Mouse (Mus musculus) cerebellum, adult 11-12 months (tissue): ENCODE data around the gene Samd4.

Experiments used
- DNase-seq: peaks from one replicate; pipeline ENCODE4 v3.0.0; 2022

The Samd4 gene

DNA sequence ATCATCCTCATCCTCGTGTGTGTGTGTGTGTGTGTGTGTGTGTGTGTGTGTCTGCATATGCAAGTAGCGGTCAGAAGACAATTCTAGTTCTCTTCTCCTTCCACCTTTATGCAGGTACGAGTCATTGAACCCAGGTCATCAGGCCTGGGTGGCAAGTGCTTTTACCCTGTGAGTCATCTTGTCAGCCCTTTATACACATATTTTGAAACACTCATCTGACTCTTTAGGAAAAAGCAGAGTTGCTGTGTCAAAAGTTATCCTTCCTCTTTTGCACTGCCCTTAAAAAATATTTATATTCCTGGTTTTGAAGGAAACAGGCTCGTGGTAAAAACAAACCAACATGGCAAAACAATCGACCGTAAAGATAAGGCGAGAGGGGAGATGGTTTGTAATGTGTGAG lies 29.8 kb downstream of the Samd4 start:
- no peak for DNase-seq

DNA sequence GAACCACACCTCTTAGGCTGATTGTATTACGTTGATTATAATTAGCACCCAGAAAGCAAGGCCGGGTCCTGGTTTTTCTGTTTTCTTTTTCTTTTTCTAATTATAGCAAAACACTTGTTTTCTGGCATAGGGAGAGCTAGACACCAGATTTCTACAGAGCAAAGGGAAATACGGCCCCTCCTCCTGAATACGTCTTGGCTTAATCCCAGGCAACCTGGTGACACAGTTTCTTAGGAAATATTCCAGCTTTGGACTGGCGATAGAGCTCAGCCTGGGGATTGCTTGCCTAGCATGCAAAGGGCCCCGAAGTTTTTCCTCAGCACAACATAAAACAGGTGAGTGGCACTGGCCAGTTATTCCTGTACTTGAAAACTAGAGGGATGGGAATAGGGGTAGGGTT lies 31.7 kb downstream of the Samd4 start:
- DNase-seq, result peak; percentile 67

DNA sequence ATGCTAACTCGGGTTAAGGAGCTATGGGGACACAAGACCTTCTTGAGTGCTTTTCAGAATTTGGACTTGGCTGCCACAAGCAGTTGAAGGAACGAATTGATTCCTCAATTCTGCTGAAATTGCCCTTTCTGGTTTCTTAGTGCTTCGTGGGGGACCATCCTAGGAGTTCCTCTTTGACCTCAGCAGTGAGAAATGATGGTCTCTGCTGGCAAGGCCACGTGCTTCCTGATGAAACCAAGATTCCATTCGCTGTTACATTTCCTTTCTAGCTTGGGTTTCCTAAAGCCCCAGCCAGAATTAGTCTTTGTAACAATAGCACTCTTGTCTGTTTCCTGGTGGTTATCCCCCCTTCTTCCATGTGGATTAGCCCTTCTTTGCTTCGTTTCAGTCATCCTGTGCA lies 32.9 kb downstream of the Samd4 start:
- no peak for DNase-seq

DNA sequence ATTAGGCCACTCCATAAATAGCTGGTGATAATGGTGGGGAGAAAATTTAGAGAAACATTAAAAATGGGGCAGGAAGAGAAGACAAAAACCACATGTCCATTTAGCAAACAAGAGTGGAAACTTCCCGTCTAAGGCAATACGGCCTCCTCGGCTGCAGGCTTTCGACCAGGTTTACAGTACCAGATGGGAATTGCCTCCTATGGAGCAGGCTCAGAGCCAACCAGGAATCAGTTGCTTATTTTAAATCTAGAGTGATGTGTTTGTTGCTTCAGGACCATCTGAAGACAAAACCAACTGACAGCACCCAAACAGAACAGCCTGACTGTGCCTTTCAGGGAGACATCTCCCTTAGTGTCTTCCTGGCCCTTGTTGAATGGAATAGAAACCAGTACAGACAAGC lies 33.9 kb downstream of the Samd4 start:
- peak; percentile 73 for DNase-seq

DNA sequence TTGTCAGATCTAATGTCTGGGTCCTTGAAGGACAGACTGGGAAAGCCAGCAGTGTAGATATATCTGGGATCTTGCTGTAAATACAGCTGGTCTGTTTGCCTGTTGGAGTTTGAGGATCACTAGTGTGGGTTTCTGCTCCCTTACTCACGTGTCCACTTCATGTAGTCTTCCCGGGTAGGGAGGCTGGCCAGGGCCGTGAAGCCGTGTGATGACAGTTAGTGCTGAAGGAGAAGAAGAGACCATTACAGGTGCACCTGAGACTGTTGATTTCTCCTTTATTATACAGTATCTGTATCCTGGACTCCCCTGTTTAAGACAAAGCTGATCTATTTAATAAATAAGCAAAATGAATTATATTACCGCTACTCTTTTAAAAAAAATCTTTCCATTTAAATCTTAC lies 34.5 kb downstream of the Samd4 start:
- DNase-seq, result no peak

DNA sequence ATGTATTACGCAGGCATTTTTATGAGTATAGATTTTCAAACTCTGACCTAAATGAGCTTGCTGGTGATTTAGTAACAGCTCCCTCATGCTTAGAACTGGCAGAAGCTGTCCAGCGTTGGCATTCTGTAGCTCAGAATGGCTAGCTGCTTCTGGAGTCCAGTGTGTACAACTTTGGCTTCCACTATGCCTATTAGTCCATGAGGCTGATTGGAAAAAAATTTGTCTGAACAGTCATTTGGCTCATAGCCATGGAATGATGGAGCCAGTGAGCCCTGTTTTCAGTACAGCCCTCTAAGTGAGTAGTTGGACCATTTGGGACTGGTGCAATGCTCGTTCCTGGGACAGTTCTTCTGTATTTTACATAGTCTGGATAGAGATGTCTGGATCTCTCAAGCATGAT lies 34.9 kb downstream of the Samd4 start:
- DNase-seq, result no peak

DNA sequence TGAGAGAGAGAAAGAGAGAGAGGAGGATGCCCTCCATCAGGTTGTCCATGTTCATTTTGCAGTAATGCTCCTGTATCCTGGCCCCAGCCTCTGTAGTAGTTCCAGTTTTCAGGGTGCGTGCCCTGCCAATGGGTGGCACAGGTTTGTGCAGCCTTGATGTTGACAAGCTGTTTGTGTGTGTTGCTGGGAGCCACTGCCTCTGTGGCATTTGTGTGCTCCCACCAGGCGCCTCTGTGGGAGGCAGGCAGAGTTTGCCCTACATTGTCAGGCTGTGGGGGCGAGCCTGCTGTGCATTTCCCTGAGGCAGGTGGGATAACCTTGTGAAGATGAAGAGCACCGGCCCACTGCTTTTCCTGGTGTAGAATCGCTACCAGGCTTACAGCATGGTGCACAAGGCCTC lies 37.8 kb downstream of the Samd4 start:
- DNase-seq, result no peak

DNA sequence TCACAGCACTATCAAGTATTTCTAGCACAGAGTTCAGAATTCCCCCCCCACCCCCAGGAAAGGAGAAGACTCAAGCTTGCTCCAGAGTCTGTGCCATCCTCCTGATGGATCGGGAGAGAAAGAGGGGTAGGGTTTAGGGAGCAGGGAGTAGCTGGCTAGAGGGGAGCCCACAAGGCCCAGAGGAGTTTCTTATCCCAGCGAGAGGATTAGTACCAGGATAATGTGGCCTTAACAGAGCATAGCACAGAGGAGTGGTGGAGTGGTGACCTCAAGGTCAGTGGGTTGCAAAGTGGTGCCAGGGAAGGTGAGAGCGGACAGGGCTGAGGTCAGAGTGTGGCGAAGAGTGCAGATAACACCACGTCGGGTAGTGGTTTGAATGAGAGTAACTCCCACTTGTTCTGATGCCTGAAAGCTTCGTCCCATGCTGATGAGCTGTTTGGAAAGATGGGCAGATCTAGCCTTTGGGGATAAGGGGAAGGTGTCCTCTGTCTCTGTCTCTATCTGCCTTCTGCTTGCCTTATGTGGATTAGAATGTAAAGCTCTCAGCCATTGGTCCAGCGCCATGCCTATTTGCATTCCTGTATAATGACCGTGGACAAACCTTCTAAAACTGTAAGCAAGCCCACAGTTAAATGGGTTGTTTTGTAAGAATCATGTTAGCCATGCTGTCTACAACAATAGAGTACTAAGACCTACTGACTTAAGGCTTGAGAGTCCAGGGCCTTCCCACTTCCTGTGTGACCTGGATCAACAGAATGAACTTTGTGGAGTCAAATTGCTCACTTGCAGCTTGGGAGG lies 38.7 kb downstream of the Samd4 start:
- DNase-seq, result no peak

DNA sequence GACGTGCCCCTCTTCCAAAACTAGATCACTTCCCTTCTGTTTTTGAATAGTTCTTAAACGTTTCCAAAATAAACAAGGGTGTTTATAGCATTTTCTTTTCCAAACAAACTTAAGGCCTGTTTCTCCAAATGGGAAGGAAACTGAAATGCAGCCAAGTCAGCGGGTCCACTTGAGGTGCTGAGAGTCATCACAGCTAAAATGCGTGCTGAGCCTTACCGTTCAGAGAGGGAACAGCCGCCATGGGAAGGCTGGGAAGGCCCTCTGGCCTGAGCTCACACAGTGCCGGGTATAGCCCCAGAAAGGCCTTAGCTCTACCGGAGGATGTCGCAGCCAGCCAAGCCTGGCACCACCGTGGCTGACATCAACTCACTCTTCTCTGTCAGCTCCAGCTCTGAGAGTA lies 41.3 kb downstream of the Samd4 start:
- DNase-seq, result no peak

DNA sequence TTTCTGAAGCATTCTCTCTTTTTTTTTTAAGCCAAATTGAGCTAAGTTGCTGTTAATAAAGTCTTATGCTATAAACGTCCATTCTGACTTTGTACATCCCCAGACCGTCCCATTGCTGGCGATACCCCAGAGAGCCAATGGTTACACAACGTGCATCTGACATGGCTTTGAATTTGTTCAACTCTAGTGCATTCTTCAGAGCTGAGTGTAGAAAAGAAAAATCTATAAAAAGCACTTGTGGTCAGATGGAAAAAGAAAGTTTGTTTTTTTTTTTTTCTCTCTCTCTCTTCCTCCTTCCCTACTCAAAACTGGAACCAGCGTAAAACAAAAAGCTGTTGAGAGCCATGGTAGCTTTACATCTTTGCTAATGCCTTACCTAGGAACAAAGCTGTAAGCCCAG lies 41.8 kb downstream of the Samd4 start:
- DNase-seq, result no peak

DNA sequence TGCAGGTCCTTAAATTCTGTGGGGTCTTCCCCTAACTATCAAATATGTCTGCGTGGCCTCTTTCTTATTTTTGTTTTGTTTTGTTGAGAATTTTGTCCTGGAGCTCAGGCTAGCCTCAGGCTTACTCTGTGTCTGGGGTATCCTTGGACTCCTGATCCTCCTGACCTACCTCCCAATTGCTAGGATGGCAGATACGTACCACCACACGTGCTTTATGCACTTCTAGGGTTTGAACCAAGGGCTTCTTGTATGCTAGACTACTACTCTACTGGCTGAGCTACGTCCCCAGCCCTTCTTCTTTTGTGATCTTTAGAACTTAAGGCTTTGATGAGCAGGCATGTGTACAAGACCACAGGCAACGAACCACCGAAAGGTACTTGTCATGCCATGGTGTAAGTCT lies 45.9 kb downstream of the Samd4 start:
- no peak for DNase-seq

DNA sequence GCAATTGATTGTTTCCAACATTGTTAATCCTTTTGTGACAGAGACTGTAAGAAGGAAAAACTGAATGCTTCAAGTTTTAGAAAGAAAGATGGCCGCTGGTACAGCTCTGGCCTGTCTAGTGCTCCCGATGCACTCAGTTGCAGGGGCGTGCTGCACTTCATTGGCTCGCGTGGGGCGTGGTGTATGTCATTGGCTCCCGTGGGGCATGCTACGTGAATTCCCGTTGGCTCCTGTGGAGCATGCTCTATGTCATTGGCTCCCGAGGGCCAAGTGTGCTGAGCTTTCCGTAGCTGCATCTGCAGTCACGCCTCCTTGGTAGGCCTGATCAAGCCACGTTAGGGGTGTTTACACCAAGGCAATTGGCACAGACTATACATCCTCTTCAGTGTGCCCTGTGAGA lies 49.5 kb downstream of the Samd4 start:
- no peak for DNase-seq

DNA sequence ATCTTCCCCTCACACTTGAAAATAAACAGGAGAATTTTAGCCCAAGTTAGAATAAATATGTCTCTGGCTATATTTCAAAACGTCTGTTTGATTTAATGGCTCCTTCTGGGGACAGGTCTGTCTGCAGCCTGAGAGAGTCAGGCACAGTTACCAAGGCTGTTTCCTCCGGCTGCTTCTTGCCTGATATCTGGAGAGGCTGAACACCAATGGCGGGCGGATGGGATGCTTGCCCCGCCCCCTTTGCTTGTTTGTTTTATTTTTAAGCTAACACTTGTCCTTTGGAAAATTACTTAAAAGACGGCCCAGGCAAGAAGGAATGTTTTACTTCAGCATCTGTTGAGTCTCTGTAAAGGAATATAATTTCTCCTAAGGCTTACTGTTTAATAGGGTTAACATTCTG lies 50.1 kb downstream of the Samd4 start:
- no peak for DNase-seq

DNA sequence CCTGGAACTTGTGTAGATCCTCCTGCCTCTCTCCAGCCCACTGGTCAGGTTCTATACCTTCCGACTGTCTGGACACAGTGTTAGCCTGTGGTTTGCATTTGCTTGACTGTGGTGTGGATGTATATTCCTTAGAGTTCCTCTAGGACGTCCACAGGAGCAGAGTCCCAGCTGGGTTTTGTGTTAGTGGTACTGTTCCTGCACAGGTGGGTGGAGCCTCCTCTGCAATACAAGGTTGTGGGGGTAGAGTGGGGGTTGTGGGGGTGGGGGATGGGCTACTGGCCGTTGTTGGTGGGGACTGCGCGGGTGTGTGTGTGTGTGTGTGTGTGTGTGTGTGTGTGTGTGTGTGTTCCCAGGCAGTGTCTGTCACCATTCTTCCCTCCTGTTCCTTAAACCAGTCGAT lies 58.4 kb downstream of the Samd4 start:
- DNase-seq, result no peak

DNA sequence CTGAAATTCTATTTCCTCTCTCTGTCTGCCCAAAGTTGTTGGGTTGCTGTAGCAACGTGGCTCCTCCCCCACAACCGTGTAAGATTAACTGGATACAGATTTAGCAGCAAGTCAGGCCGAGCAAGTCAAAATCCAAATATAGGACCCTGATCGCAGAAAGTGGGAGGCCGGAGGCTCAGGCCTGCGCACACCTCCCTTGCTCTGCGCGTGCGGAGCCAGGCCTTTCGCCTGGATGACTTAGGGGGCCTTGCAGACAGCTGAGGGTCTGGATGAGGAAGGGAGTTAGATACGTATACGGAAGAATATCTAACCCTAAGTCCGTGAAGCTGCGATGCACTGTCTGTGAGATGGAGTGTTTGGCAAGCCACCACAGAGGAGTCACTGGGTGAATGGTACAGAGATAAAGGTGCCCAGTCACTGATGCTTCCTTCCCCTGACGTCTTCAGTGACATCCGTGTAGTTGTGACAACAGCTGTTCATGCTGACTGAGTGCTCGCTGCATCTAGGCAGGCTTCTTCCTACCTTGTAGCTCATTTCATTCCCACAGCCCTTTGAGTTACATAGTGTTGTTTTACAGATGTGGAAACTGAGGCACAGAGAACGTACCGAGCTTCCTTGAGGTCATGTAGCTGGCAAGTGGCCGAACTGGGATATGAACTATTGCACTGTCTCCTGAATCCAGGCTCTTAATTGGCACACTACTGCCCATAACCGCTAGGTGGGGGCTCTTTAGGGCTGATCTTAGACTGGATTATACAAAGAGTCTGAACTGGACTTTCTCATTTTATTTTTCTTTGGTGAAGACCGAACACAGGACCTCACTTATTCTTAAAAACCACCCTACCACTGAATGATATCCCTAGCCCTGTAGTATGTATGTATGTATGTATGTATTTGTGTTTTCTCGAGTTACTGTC lies 59.5 kb downstream of the Samd4 start:
- no peak for DNase-seq

DNA sequence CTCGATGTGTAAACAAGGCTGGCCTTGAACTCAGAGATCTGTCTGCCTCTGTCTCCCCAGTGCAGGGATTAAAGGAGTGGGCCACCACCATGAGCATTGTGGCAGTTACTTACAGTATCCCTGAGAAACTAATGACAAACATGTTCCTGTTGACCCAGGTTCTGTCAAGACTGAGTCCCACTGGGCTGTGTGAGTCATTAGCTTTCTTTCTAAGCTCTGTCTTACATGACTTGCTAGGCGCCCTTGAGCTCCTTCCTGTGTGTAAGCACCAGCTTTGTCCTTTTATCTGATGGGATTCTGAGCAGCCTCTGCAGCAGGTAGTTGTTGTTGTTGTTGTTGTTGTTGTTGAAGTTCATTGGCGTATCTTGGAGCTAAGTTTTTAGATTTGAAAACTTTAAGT lies 61.8 kb downstream of the Samd4 start:
- no peak for DNase-seq

DNA sequence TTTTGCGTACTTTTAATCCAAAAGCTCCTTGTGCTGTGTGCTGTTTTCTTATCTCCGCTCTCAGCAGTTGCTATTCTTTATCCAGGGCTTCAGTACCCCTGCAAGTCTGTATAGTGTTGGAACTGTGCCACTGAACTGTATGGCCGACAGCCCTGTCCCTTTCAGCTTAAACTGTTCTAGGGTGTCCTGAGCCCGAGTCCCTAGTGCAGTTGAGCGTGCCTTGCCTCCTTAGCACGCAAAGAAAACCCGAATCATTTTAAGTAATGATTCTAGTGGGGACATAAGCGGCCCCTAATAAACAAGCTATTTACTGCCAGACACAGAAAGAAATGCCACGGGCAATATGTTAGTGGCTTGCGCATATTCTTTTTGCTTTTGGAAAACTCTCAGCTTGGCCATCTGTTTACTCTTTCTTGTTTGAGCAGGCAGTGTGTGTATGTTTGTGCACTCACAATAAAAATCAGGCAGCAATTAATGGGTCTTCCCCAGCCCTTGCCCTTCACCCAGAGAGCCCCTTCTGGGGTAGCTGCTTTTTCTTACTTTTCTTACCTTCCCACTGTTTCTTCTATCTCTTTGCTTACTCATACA lies 63.3 kb downstream of the Samd4 start:
- DNase-seq, result no peak

DNA sequence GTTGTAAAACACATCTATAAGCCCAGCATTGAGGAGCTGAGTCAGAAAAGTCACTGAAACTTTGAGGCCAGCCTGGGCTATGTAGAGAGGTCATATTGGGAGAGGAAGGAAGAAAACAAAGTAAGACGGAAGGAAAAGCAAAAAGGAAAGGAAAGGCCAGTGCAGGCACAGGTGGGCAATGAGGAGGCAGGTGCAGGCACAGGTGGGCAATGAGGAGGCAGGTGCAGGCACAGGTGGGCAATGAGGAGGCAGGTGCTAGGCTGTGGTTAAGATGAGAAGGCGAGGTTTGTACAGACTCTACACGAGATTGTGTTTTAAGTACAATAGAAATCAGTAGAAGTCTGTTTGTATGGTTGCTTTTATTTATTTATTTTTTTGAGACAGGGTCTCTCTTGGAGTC lies 65.0 kb downstream of the Samd4 start:
- no peak for DNase-seq

DNA sequence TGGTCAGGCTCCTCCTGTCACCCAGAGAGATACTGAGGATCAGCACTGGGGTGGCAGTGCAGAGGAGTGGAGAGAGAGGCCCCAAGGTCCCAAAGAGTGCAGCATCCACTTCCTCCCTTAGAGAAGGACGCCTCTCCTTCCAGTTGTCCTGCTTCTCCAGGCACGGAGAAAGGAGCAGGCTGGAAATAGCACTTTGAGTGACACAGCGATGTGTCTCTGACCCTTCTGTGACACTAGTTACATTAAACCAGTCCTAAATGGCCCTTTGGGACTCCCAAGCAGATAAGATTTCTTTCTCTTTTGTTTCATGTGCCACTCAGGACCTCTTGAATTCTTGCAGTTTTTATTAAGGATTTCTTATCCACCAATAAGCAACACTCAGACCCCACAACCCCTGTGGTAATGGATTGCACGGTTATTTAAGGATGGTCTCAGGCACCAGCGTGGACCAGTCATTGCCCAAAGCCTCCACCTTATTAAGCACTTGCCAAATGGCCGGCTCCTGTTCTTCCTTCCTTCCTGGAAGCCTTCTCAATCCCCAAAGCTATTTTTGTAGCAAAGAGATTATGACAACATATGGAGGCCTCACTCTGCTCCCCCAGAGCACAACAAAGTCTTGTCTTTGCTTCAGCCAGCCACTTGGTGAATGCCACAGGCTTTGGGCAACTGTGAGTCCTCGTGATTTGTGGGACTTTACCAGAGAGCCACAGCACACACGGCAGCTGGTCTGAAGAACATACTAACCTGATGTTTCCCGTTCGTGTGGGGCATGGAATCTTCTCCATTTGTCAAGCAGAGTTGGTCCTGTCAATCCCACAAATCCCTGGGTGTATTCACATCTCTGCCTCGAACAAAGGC lies 68.1 kb downstream of the Samd4 start:
- peak; percentile 12 for DNase-seq

DNA sequence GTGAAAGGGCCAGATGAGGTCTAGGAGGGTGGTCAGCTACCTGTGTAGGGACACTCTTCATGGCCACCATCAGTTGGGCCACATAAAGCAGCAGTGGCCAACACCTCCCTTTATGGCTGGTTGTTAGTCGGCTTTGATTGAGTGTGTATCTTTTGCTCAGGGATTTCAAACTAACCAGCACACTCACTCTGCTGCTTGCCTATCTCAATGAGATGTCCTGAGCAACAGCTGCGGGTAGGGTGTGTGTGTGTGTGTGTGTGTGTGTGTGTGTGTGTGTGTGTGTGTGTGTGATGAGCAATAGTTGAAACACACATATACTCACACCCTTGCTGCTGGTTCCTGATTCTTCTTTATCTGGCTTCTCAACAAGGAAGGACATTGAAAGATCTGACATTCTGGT lies 69.6 kb downstream of the Samd4 start:
- no peak for DNase-seq

DNA sequence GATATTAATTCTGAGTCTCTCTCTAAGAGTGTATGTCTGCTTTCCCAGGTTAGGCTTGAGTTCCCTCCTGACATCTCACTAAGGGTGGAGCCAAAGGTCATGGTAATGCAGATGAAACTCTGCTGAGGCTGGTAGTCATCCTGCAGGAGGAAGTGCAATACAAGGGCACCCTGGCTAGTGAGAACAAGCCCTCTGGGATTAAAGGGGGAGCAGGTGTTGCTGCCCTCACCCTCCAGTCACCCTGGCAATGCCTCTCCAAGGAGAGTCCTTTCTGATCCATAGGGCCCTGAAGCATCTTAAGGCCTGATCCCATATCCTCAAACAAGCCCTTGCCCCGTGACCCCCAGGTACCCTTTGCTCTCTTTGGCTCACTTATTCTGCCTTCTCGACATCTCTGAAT lies 72.5 kb downstream of the Samd4 start:
- no peak for DNase-seq

DNA sequence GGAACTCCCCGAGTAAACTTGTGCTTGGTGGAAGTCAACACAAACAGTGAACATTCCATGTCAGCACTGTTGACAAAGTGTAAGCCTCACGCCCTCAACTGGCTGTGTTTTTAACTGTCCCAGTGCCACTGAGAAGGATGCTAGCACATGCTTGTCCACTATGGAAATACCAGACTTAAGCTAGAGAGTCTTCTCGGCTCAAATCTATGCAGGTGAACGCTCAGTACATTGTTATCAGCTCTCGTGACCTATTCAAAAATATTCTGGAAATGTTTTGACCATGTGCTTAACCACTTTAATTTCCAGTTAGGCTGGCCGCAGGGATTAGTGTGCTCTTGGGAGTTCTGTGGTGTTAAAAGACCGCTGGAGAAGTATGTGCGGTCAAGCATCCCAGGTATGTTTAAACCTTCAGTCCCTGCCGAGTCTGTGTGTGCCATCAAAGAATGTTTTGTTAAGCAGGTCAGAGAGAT lies 73.0 kb downstream of the Samd4 start:
- no peak for DNase-seq

DNA sequence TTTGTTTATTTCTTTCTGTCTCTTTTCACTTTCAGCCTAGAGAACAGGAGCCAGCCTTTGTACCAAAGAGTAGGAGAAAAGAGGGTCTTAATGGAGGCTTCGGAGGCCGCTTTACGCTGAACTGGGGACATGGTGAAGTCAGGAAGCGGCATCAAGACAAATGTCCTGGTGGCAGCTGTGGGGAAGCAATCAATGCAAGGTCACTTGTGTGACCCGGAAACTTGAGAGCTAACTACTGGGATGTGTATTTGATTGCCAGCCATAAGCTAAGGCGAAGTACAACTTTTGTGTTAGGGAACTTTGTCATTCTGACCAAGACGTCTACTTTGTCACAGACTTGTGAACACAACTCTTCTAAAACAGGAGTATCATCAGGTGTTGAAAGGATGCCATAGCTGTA lies 73.5 kb downstream of the Samd4 start:
- DNase-seq, result no peak
